Mouse (Mus musculus) kidney, adult 9 months (tissue): ENCODE measurements around the gene Nktr.
A peak's percentile ranks its signal among the peaks of the same experiment; 100 is the strongest.

Experiments
- DNase-seq: peaks from one replicate; pipeline ENCODE4 v3.0.0; 2022

The Nktr gene

DNA sequence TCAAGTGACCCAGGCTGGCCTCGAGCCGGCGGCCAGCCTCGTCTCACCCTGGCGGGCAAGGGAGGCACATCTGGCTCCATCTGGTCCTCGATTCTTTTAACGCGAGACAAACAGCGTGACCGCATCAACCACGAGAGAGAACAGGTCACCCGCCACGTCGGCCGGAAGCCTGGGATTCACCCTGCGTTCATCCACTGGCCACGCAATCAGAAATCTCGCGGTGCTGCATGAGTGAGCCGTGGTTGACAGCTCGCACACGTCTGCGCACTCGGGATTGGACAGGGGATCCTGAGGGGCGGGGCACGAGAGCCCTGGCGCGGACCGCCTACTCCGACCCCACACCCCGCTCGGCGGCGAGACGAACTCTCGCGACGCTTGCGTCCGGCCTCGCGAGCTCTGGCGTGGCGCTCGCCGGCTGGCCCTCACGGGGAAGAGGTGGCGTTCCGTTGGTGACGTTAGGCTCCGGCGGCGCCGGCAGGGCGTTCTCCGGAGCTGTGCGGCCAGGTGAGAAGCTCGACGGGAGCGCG is at the start of gene Nktr:
TSS of gene Nktr (plus strand) at position 378 of the 527 bp plus-strand sequence.
- peak; percentile 98 for DNase-seq

DNA sequence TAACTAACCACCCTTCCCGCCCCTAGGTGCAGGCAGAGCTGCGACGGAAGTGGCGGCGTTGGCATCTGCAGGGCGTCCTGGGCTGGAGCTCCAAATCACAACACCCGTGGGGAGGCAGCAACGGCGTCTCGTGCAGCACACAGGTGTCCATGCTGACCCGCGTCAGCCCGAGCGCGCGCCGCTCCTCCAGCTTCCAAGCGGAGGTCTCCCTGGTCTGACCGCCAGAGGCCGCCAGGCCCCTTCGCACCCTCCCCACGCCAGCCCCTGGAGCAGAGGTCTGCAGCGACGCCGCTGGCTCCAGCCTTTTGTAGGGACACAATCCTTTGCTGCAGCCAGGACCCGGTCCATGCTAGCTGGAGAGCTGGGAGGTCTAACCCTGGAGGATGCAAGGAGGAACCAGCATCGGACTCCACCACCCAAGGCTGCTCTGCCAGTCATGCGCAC is 49.6 kb upstream of the Nktr start:
- DNase-seq = peak; percentile 45

DNA sequence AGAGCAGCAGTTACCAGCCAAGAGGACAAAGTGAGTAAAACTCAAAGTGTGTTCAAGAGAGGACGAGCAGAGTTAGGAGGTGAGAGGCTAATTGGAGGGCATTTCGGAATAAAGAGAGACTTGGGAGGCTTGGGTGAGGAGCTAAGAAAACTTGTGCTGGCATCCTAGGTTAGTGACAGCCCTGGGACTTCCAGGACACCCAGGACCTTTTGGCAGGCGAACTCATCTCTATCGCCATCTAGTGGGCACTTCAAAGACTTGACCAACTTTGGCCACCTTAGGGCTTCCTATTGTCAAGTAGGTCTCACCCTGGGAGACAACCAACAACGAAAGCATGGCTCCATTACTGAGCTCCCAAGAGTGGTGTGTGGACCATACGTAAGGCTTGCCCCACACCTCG is 47.7 kb upstream of the Nktr start:
- DNase-seq = peak; percentile 58

DNA sequence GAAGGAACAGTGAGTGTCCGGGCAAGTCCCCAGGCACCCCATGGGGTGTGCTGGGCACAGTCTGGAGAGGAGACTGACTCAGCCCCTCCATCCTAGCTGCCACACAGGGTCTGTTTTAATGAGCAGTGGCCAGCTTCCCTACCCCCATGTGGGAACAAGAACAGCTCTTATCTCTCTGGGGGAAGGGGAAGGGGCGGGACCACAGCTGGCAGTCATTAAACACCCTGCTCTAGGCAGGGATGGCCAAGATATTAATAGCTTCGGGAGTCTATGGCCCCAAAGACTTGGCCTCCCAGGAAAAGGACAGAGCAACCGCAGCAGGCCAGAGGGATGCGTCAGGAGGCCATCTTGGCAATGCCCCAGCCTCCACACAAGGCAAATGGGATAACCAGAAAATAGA is 46.7 kb upstream of the Nktr start:
- no peak for DNase-seq

DNA sequence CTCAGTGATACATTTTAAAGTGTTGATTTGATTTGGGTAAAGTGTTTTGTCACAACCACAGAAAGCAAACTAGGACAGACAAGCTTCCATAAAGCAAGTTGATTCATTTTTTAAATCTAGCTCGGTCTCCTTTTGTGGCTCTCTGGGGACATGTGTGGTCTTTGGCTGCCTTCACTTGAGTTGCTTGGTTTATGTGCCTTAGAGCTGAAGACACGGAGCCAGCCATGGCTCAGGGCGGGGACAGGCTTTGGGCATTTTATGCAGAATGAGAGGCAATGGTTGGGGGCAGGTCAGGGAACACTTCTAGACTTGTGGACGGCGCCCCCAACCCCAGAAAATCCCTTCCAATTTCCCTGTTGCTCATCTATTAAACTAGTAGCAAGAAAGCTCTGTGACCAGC is 45.3 kb upstream of the Nktr start:
- DNase-seq = no peak

DNA sequence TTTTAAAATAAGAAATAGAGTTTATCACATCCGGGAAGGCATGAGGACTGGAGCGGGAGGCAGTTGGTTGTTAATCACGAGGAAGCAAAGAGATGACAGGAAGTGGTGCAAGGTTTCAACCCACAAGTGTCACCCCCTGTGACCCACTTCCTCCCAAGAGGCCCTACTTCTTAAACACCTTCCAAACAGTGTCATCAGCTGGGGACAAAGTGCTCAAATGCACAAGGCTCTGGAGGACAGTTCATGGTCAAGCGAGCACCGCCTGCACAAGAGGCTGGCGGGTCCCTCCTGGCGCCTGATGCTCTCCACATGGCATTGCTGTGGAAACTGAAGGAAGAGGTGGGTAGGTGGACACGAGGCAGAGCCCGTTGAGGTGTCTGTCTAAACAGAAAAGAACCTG is 44.0 kb upstream of the Nktr start:
- DNase-seq = peak; percentile 46

DNA sequence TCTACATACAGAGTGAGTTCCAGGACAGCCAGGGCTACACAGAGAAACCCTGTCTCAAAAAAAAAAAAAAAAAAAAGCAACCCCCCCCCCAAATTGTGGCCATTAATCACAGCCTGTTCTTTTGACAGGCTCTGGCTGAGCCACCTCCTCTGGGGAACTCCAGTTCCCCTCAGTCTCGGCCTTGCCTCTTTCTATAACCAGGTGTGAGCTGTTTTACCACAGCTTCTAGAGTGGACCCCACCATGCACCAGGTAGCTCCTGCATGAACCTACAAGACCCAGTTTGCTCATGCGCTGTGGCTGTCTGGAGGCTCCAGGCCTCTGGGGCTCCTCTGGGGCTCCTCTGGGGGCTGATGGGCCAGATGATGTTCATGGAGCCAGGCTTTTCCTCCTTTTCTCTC is 43.4 kb upstream of the Nktr start:
- DNase-seq = no peak

DNA sequence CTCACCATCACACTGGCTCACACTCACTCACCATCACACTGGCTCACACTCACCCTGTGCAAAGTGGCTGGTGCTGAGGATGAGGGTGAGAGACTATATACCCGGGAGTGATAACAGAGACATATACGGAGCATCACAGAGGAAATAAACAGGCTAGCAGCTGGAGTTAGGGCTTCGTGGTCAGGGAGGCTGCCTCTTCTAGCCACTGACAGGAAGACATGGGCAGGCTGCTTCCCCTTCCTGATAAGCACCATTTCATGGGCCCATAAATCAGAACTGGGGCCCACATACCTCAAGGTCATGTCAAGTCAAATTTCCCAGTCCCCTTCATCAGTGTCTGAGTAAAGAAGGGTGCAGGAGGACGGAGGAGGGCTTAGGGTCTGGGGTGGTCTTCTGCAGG is 41.9 kb upstream of the Nktr start:
- DNase-seq = no peak

DNA sequence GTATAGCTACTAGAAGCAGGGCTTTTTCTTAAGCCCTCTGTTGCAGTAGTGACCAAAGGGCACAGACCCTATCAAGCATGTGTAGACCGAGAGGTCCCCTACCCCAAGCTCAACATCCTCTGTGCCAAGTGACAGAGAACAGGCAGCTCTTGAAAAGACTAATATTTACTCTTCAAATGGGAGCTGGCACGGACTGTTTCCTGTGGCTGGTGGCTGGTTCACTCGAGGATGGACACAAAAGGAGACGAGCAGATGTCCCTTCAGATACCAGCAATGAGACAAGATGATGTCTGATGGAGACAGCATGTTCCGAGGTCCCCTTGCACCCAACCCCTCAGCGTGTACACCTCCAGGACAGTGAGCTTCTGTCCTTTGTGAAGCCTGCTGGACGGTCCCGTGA is 41.5 kb upstream of the Nktr start:
- peak; percentile 22 for DNase-seq

DNA sequence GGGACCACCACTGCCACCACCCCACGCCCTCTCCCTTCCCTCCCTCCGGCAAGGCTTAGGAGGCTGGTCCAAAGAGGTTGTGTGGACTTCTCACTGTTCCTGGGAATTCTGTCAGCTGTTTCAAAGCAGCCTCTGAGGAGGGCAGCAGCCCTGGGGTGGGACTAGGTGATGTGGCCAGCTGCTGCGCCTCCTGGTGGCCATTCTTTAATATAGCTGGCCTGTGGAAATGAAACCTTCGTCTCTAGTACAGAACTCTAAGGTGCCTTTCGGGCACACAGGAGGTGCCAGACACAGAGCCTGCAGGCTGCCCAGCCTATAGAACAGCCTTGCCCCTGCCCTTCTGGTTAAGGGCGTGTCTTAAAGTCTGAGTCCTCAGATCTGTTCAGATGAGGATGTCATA is 39.4 kb upstream of the Nktr start:
- DNase-seq = peak; percentile 40

DNA sequence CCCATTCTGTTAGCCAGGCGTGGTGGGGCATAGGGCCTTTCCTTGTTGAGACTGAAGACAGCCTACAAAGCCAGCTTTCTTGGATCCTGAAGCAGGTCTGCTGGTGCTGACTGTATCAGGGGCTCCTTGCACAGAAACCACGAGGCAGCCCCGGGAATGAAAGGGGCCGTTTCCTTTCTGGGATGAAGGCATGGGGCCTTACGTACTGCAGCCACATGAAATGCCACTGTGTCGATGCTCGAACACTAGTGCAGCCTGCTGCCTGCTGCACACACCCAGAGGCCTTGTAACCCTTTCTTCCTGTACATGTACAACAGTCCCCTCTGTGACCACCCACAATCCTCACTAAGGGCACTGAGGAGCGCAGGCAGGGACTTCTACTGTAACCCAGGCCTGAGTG is 37.8 kb upstream of the Nktr start:
- DNase-seq = no peak

DNA sequence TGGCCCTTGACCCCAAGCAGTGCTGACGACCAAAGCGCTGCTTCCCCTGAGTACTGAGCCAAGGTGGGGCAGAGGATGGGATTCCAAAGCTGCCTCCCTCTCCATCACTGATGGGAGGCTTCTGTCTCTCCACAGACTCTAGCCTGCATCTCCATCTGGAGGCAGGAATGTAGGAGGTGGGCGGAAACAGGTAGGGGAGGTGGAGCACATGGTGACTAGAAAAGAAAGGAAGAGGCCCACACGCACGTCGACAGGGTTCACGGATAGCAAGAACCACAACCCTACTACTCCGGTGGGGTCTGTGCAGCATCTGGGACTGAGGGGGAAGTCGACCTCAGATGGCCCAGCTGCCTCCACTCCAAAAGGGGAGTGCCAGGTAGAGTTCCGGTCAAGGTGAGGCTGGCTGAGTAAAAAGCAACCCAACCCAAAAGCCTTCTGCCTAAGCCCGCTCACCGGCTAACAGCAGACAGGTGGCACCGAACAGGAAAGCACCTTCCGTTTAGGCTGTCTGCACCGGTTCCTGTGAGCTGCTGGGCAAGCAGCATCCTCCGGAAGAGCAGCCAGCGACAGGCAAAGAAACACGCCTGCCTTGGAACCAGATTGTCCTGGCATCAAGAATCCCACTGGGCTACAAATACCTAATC is 36.8 kb upstream of the Nktr start:
- DNase-seq = no peak

DNA sequence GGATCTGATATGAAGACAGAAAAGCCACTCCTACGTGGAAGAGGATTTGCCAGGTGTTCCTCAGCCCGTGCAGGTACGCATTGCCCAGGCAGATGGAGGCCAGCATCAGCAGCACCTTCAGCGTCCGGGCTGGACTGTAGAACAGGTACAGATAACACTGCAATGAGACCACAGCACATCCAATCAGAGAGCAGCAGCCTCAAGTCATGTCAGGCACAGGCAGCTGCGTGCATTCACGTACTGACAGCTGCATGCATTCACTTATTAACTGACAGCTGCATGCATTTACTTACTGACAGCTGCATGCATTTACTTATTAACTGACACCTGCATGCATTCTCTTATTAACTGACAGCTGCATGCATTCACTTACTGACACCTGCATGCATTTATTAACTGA is 34.3 kb upstream of the Nktr start:
- DNase-seq = no peak

DNA sequence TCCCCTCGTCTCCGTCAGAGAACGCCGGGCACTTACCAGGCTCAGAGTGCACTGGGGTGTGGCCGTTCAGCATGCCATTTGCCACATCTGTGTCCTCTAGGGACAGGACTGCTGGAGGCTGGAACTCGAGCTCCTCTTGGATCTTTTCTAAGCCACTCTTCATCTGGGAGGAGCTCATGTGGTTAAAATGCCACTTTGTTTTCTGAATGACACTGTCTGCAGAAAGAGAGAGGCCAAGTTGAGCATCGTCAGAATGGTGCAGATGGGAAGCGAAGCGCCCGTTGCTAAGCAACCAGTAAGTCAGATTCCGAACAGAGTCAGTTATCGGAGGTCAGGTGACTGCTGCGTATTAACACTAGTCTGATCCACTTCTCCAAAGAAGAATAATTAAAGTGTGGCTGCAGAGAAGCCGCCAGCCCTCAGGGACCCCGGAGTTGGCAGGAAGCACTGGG is 28.7 kb upstream of the Nktr start:
- DNase-seq = no peak

DNA sequence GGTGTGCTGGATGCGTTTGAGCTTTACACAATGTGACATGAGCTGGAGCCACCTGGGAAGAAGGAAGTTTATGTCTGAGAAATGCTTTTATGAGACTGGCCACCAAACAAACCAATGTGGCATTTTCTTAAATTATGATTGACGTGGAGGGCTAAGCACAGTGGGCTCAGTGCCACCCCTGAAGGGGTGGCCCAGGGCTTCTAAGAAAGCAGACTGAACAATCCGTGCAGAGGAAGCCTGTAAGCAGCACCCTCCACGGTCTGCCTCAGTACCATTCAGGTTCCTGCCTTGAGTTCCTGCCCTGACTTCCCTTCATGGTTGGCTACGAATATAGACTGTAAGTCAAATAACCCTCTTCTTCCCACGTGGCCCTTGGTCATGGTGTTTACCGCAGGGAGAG is 28.2 kb upstream of the Nktr start:
- DNase-seq = no peak

DNA sequence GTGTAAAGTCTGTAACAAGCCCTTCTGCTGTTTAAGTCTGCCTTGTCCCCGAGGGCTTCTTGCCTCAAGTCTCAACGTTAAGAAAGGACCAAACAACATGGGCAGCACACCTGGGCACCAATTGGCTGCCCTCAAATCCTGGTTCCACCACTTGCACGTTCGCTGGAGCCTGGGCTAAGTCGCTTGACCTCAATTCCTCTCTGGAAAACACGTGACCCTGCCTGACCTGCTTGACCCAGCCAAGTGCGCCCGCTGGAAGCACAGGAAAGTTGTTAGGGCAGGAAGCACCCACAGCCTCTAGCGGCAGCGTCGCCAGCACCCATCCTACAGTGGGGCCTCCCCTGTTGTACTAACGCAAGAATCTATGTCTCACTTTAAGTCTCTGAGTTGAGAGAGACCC is 24.2 kb upstream of the Nktr start:
- DNase-seq = no peak

DNA sequence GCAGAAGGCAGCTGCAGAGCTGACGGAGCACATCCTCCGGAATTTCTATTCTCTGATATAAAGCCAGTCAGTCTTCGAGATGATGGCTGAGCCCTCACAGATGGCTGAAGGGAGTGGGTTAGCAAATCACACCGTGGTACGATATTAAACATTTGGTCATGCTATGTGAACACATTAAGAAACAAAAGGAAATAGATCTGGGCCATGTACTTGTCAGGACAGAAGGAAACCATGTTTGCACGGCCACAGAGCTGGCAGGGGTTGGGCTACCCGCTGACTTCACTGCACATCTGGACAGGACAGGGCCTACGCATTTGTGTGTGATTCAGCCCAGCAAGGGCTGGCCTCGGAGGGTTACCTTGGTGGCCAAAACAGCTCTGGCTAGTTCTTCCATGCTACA is 22.3 kb upstream of the Nktr start:
- DNase-seq = no peak

DNA sequence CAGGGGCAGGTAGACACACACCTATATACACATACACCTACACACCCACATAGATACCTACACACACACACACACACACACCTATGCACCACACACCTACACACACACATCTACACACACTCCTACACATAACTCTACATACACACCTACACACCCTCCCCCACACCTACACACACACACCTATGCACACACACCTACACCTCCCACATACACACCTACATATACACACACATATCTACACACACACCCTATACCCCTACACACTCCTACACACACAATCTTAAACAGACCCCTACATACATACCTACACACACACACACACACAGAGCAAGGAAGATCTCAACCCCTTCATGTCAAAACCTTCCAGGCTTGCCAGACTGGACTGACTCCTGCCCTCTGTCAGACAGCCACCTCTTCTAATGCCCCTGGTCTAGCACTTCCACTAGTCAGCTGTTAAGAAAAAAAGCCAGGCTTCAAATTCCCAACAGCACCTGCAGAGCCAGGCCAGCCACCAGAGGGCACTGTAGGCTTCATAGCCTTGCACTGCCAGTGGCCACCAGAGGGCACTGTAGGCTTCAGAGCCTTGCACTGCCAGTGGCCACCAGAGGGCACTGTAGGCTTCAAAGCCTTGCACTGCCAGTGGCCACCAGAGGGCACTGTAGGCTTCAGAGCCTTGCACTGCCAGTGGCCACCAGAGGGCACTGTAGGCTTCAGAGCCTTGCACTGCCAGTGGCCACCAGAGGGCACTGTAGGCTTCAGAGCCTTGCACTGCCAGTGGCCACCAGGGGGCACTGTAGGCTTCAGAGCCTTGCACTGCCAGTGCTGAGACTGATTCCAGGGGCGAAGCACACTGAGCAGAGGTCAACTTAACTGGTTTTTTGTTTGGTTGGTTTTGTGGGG is 21.6 kb upstream of the Nktr start:
- peak; percentile 81 for DNase-seq

DNA sequence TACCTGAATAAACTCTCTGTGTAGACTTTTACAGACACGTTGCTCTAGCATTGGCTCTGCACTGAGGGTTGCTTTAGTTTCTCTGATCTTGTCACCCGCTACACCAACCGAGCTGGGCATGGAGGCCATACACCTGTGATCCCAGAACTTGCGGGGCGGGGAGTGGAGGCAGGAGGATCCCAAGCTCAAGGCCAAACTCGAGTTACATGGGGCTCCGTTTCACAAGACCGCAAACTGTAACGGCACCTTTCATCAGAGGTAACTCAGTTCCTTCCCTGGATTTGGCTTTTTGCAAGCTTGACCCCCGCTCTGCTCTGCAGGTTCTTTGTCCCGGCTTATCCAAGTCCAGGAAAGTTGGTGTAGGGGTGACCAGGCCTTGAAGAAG is 14.7 kb upstream of the Nktr start:
- DNase-seq = no peak

DNA sequence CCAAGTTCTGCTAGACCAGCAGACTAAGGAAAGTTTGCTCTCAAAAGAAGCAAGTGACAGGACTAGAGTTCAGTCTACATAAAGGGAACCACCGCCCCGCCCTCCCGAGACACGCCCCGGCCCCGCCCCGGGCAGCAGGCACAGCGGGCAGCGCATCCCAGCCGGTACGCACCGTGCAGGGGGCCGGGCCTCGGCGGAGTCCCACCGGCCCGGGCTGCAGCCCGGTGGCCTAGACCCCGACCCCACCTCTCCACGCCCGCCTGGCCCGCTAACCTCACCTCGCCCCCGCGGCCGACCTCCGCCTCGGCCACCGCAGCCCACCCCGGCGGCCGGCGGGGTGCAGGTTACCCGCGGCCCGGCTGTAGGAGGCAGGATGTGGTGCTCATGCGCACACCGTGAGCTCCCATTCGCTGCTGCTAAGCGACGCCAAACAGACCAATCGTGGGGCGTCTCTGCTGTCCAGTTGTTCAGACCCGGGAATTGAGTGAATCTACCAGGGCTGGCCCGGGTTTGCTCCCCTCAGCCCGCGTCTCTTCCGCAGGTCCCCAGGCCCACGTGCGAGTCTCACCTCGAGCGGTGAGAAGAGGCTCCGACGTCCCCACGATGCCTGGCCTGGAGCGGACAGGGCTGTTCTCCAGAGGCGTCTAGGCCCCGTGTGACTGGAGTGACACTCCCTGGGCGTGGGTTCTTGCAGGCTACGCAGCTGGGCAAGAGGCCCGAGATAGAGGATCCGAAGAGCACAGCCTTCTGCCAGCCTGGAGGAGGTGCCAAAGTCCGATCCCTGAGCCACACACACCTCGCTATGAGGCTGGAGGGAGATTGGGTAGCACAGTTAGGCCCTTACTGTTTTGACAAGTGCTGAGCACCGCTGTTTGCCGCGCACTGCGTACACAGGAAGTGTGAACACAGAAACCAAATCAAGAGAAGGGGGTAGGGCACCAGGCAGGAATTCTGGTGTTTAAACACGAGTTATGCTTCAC is 14.0 kb upstream of the Nktr start, which contains the start of gene Sec22c:
TSS of gene Sec22c (minus strand) at position 845 of the 980 bp plus-strand sequence.
- DNase-seq = peak; percentile 93

DNA sequence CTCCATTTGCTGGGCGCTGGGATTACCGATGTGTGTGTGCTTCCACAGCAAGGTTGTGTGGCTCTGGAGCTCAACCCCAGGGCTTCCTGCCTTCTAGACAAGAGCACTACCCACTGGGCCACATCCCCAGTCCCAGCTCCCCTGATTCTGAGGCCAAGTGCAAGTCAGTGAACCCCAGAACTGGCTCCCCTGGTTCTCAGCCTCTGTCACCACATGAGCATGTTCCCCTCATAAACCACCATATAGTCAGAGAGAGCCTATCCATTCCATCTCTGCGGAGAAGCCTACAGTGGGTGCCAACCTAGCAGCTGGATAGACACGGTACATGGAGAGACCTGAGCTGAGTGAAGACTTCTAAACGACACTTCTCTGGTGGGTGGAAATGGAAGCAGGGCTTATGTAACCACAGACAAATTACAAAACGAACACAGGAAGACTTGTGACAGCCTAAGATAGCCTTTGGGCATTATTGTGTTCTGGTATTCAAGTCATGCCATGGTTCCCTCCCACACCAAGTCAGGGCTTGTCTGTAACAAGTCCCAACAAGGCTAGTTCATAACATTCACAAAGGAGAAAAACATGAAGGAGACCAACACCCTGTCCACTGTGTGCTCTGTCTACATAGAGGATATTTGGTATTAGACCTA is 12.8 kb upstream of the Nktr start:
- DNase-seq = no peak

DNA sequence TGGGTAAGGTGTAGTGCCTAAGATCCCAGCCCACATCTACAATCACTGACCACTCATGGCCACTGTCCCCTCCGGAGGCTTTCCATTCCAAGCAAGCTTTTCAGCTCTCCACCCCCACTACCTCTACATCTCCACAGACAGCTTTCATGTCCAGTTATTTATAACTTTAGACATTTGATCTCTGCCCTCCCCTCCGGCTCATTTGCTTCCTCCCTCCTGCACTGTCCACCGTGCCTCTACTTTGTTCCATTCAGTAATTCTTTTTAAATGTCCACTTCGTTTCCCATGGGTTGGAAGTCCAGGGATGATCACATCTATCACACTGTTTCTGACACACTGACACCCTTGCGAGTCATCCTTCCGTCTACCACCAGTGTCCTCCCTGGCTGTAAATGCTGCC is 11.2 kb upstream of the Nktr start:
- DNase-seq = no peak
